Mouse (Mus musculus): ENCODE results near the gene Clec2g. TPM values are rescaled to one million over a fixed set of nuclear protein-coding genes. Genes with fewer than 3 reads are reported as not detected.
"Not testable (repeated sequence)": the region's sequence is repeated elsewhere in the genome, so short reads cannot be mapped to it uniquely, and the experiment has no call there.

The Clec2g gene
- total and polyA plus RNA-seq, 3 experiments, result 82.0 to 169 (median 91.7) TPM

- peak; percentile 76 for DNase-seq (ENCODE audit: extremely low read depth)
- TF ChIP-seq RCOR1 (conservative IDR thresholded peaks at IDR 0.05; ENCODE audit: low read depth, low read length) (peak; percentile 93), POLR2A (IDR thresholded peaks at IDR 0.05; ENCODE audit: low read depth, low read length) (peak; percentile 65), NRF1 (IDR thresholded peaks at IDR 0.05; ENCODE audit: low read depth, low read length) (peak; percentile 80), NELFE (IDR thresholded peaks at IDR 0.05; ENCODE audit: low read depth, low read length) (peak; percentile 97), BHLHE40 (IDR thresholded peaks at IDR 0.05; ENCODE audit: low read depth, low read length) (peak; percentile 57), TBP (conservative IDR thresholded peaks at IDR 0.05; ENCODE audit: low read depth, low read length) (peak; percentile 95), TCF12 (IDR thresholded peaks at IDR 0.05; ENCODE audit: low read depth, low read length) (peak; percentile 81), MYC (IDR thresholded peaks at IDR 0.05; ENCODE audit: low read depth, low read length) (peak; percentile 98), MAX (IDR thresholded peaks at IDR 0.05; ENCODE audit: low read length) (peak; percentile 90), SIN3A (IDR thresholded peaks at IDR 0.05; ENCODE audit: low read length) (peak; percentile 88), MAZ (IDR thresholded peaks at IDR 0.05; ENCODE audit: low read depth, low read length) (peak; percentile 28; the same call in 1 of the 2 replicates), ELF1 (IDR thresholded peaks at IDR 0.05; ENCODE audit: low read depth, low read length) (0 out of 2 replicates have a peak, but pooled peaks have one; percentile 1), USF1 (IDR thresholded peaks at IDR 0.05; ENCODE audit: low read depth, low read length) (0 out of 2 replicates have a peak, but pooled peaks have one; percentile 7), HCFC1 (IDR thresholded peaks at IDR 0.05; ENCODE audit: low read depth, low read length) (peak; percentile 63), CHD2 (IDR thresholded peaks at IDR 0.05; ENCODE audit: low read length) (peak; percentile 9; the same call in 1 of the 2 replicates), KAT2A (IDR thresholded peaks at IDR 0.05; ENCODE audit: insufficient replicate concordance, low read length) (0 out of 2 replicates have a peak, but pooled peaks have one; percentile 64)
- peaks cover 28 to 51% of the 10 kb centered on the region in 2 experiments for H3K36me3 ChIP-seq (replicated peaks in 1 of 2; ENCODE audit: control insufficient read depth in 1 of 2, insufficient read depth in 1 of 2, low read length in 1 of 2)
- H3K4me1 ChIP-seq (ENCODE audit: control insufficient read depth in 1 of 2, insufficient read depth in 2 of 2), result peaks cover 0 to 37% of the 10 kb centered on the region in 2 experiments; a peak in 1 of 4 replicates
- H3K9me3 ChIP-seq (replicated peaks; ENCODE audit: low read length); dilution Hi-C loops (cut with MboI; ENCODE audit: extremely low pct_ligation_motif_present, extremely low pct_unique_long_range_greater_than_20kb, low sequenced_read_pairs); H3K27me3 ChIP-seq (replicated peaks): not testable (repeated sequence)
- H3K4me2 ChIP-seq (ENCODE audit: insufficient read depth, low read depth, poor library complexity, severe bottlenecking), result peak overlapping the region; percentile 89
- H3K9ac ChIP-seq (ENCODE audit: insufficient read depth, low read depth), result peak overlapping the region; percentile 100
- peak overlapping the region; percentile 74 to 95 (median 92) for H3K4me3 ChIP-seq (replicated peaks in 1 of 3; ENCODE audit: low read depth in 2 of 3, low read length in 2 of 3, poor library complexity in 1 of 3)
- in situ Hi-C loops (cut with MboI; ENCODE audit: low pct_ligation_motif_present, low pct_unique_long_range_greater_than_20kb, low sequenced_read_pairs), result loop anchor here (10.0 kb wide), 1 partner anchor 274 kb away; no protein-coding TSS in a partner anchor
- H3K79me2 ChIP-seq (replicated peaks; ENCODE audit: control insufficient read depth, extremely low read depth, insufficient read depth, poor library complexity, severe bottlenecking), result peaks cover 81% of the 10 kb centered on the region
- peak overlapping the region; percentile 99 for H3K27ac ChIP-seq (ENCODE audit: insufficient read depth, low read depth)
Measured at GRCm38 (mm10) chr6:128970508-128971393, 36.6 kb downstream of the Clec2g start.

- Histone ChIP-seq H3K4me1 (ENCODE audit: control insufficient read depth in 1 of 2, insufficient read depth in 2 of 2) (peaks cover 3 to 40% of the 10 kb centered on the region in 2 experiments), H3K36me3 (replicated peaks in 1 of 2; ENCODE audit: control insufficient read depth in 1 of 2, insufficient read depth in 1 of 2, low read length in 1 of 2) (peaks cover 25 to 46% of the 10 kb centered on the region in 2 experiments), H3K27me3 (replicated peaks) (no peaks in the 10 kb centered on the region), H3K4me3 (replicated peaks in 1 of 3; ENCODE audit: low read depth in 2 of 3, low read length in 2 of 3, poor library complexity in 1 of 3) (peak overlapping the region; percentile 74 to 95 (median 92)), H3K9ac (ENCODE audit: insufficient read depth, low read depth) (peak overlapping the region; percentile 100), H3K79me2 (replicated peaks; ENCODE audit: control insufficient read depth, extremely low read depth, insufficient read depth, poor library complexity, severe bottlenecking) (peaks cover 83% of the 10 kb centered on the region), H3K4me2 (ENCODE audit: insufficient read depth, low read depth, poor library complexity, severe bottlenecking) (peak overlapping the region; percentile 70), H3K27ac (ENCODE audit: insufficient read depth, low read depth) (peak overlapping the region; percentile 99), H3K9me3 (replicated peaks; ENCODE audit: low read length) (peaks cover 2% of the 10 kb centered on the region)
- in situ Hi-C loops (cut with MboI; ENCODE audit: low pct_ligation_motif_present, low pct_unique_long_range_greater_than_20kb, low sequenced_read_pairs) (loop anchor here (10.0 kb wide), 1 partner anchor 273 kb away; no protein-coding TSS in a partner anchor), dilution Hi-C loops (cut with MboI; ENCODE audit: extremely low pct_ligation_motif_present, extremely low pct_unique_long_range_greater_than_20kb, low sequenced_read_pairs) (no loop called here)
- DNase-seq (ENCODE audit: extremely low read depth), result peak; percentile 67
- no peak for TF ChIP-seq PAX5 (IDR thresholded peaks at IDR 0.05; ENCODE audit: low read length)
- no peak for TF ChIP-seq ETS1 (conservative IDR thresholded peaks at IDR 0.05; ENCODE audit: low read depth, low read length)
- TF ChIP-seq USF1 (IDR thresholded peaks at IDR 0.05; ENCODE audit: low read depth, low read length), result no peak
- TF ChIP-seq SMC3 (IDR thresholded peaks at IDR 0.05; ENCODE audit: low read depth, low read length), result peak; percentile 10; the same call in 1 of the 2 replicates
- TF ChIP-seq ELF1 (IDR thresholded peaks at IDR 0.05; ENCODE audit: low read depth, low read length), result no peak
- peak; percentile 96 for TF ChIP-seq POLR2AphosphoS2 (IDR thresholded peaks at IDR 0.05; ENCODE audit: low read depth, low read length)
- TF ChIP-seq MYC (IDR thresholded peaks at IDR 0.05; ENCODE audit: low read depth, low read length), result 0 out of 2 replicates have a peak, but pooled peaks have one; percentile 12
- TF ChIP-seq IRF4 (IDR thresholded peaks at IDR 0.05; ENCODE audit: low read depth, low read length), result no peak
- TF ChIP-seq EP300 (IDR thresholded peaks at IDR 0.05; ENCODE audit: low read length), result no peak
- peak; percentile 89; the same call in 1 of the 2 replicates for TF ChIP-seq ZMIZ1 (IDR thresholded peaks at IDR 0.05; ENCODE audit: low read depth, low read length)
- TF ChIP-seq JUN (IDR thresholded peaks at IDR 0.05; ENCODE audit: insufficient read depth, low read depth, low read length), result no peak
- TF ChIP-seq ZKSCAN1 (IDR thresholded peaks at IDR 0.05; ENCODE audit: borderline replicate concordance, low read depth, low read length), result no peak
- TF ChIP-seq UBTF (IDR thresholded peaks at IDR 0.05; ENCODE audit: low read depth, low read length), result no peak; the same call in 1 of the 2 replicates
- TF ChIP-seq CTCF (conservative IDR thresholded peaks at IDR 0.05 in 1 of 2, IDR thresholded peaks at IDR 0.05 in 1 of 2; ENCODE audit: low read depth in 2 of 2, low read length in 2 of 2), result no peak
- peak; percentile 37; the same call in 1 of the 2 replicates for TF ChIP-seq TCF12 (IDR thresholded peaks at IDR 0.05; ENCODE audit: low read depth, low read length)
- TF ChIP-seq TBP (conservative IDR thresholded peaks at IDR 0.05; ENCODE audit: low read depth, low read length), result no peak
- TF ChIP-seq MAZ (IDR thresholded peaks at IDR 0.05; ENCODE audit: low read depth, low read length), result peak; percentile 5; the same call in 1 of the 2 replicates
Measured at GRCm38 (mm10) chr6:128971394-128972039, 37.3 kb downstream of the Clec2g start.

Data from CH12.LX (cell line).